Mouse (Mus musculus): ENCODE measurements around the gene Gabrb1.

Gabrb1 gene

DNA sequence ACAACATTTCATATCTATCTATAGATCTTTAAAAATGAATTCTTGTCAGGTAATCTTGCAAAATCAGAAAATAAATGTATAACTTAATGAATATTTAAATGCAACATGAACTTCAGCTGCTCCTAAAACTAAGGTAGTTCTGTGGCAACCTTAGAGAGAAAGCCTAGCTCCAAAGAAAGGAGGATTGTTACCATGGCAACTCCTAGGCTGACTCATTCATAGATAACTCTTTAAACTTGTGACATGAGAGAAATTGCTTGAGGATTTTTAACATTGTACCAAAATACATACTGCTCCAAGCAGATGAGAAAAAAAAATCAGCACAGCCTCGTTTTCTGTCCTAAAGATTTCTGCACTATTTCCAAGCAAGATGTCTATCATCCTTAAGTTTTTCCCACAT, 171.1 kb downstream of the Gabrb1 start:
- no peak for DNase-seq (ENCODE audit: low read depth)

GRCm38 (mm10) chr5:71830342-71830741, 172.4 kb downstream of the Gabrb1 start:
- DNase-seq (ENCODE audit: low read depth) = no peak

GRCm38 (mm10) chr5:71842241-71842640, 184.3 kb downstream of the Gabrb1 start:
- no peak for DNase-seq (ENCODE audit: low read depth)

DNA sequence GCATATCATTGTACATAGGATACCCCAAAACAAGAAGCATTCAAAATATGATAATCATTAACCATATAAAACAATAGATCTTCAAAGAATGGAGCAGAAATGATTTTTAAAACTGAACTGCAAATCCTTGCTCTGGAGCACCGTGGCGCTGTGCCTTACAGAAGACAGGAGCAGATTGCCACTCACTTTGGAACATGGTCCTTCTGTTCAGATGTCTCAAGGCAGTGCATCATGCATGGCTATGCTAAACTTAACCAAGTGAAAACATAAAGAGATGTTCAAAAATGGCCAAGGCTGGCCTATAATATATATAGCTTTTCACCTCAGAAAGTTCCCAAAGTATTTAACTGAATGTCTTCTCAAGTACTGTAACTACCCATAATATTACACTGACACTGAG, 240.3 kb downstream of the Gabrb1 start:
- no peak for DNase-seq (ENCODE audit: low read depth)

- DNase-seq (ENCODE audit: low read depth) = no peak
Measured at GRCm38 (mm10) chr5:71903399-71903798, 245.5 kb downstream of the Gabrb1 start.

GRCm38 (mm10) chr5:71914028-71914427, 256.1 kb downstream of the Gabrb1 start:
- no peak for DNase-seq (ENCODE audit: low read depth)

GRCm38 (mm10) chr5:71915711-71916110, 257.8 kb downstream of the Gabrb1 start:
- DNase-seq (ENCODE audit: low read depth) = no peak

- no peak for DNase-seq (ENCODE audit: low read depth)
Measured at GRCm38 (mm10) chr5:71917206-71917605, 259.3 kb downstream of the Gabrb1 start.

DNA sequence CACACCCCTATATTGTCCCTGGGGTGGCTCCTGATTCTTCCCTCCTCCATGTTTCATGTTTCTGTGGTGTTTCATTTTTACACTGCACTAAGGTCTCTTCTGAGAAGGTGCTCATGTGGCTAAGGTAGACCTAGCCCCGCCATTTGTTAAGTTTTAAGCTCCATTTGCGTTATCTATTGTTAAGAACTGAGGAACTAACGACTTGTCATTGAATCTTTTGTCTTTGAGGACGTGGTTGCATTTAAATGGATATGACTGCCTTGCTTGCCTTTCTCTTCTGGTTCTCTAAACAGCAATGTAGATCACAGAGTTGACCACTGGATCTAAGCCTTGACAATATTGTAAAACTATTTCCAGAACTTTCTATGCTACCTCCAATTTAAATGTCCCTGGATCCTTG, 265.7 kb downstream of the Gabrb1 start:
- no peak for DNase-seq (ENCODE audit: low read depth)

GRCm38 (mm10) chr5:71926336-71926735, 268.4 kb downstream of the Gabrb1 start:
- DNase-seq (ENCODE audit: low read depth) = no peak

- DNase-seq (ENCODE audit: low read depth) = no peak
Measured at GRCm38 (mm10) chr5:71930036-71930435, 272.1 kb downstream of the Gabrb1 start.

GRCm38 (mm10) chr5:71951398-71951797, 293.5 kb downstream of the Gabrb1 start:
- peak; percentile 7 for DNase-seq (ENCODE audit: low read depth)

DNA sequence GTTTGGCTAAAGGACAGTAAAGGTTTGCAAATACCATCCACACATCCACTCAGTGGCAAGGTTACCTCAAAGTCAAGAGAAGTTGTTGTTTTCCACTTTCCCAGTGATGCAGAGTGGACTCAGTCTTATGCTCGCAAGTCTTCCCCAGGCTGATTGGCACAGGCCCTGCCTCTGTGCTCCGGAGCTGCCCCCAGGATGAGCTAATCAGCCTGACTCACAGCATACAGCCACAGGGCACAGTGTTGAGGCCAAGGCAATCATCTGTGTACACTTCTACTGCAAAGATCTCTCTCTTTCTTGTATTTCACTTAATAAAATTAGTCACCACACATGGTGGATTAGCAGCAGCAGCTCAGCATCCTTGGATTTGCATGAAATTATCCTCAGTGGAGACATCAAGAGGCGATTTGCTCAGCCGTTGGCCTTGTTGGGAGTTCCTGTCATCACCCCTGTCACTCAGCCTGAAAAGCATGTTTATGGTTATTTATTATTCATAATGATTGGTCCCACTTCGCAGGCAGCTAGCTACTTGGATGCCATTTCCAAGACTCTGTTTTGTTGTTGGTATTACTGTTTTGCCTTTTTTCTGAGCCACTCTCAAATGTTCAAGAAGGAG, 297.3 kb downstream of the Gabrb1 start:
- DNase-seq (ENCODE audit: low read depth) = no peak

- DNase-seq (ENCODE audit: low read depth) = no peak
Measured at GRCm38 (mm10) chr5:71964876-71965432, 307.0 kb downstream of the Gabrb1 start.

DNA sequence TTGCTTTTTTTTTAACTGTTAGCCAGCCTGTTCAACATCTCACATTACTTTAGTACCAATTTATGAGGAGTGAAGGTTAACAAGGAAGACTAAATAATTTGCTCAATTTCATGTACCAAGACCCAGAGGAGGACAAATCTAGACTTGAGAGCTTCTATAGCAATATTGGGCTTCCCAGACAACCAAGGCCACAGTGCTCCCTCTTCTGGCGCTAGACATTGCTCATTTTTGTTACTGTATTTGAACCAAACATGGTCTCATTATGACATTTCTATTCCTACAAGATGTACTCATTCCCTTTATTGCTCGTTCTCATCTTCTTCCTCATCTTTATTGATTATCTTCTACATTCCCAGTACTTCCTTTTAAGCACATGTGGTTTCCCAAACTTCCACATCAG, 307.6 kb downstream of the Gabrb1 start:
- DNase-seq (ENCODE audit: low read depth) = peak; percentile 8

- DNase-seq (ENCODE audit: low read depth) = no peak
Measured at GRCm38 (mm10) chr5:71970140-71970800, 312.4 kb downstream of the Gabrb1 start.

DNA sequence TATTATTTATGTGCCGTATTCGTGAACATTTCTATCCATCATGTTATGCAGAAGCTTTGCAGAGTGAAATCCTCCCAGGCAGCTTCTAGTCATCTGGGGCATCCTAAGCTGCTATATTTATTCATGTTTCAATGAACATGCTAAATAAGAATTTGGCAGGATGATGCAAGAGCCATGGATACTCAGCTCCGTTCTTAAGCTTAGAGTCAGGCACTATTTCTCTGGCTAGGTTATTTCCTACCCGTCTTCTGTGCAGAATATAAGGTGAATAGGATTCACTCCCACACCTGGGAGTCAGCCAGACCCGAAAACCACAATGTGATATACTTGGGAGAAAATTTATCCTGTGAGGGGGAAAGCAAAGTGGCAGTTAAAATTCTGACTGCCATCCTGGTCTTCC, 314.9 kb downstream of the Gabrb1 start:
- DNase-seq (ENCODE audit: low read depth) = no peak

DNA sequence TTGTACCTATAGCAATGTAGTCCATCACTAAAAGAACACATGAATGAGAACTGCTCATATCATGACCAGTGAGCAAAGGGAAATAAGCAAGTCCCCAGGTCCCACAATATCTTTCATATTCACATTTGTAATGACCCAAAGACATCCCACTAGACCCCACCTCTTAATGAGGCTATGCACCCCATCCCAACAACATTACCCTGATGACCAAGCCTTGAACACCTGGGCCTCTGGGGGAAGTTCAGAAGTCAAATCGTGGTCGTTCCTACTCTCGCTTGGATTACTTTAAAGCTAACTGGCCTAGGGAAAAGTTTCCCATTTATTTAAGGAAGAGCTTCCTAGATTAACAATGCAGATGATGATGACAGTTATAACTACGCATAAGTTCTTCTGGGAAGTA, 318.2 kb downstream of the Gabrb1 start:
- DNase-seq (ENCODE audit: low read depth) = no peak

- no peak for DNase-seq (ENCODE audit: low read depth)
Measured at GRCm38 (mm10) chr5:71976571-71977061, 318.7 kb downstream of the Gabrb1 start.

- no peak for DNase-seq (ENCODE audit: low read depth)
Measured at GRCm38 (mm10) chr5:71986561-71986960, 328.6 kb downstream of the Gabrb1 start.

- no peak for DNase-seq (ENCODE audit: low read depth)
Measured at GRCm38 (mm10) chr5:71986983-71987398, 329.1 kb downstream of the Gabrb1 start.

GRCm38 (mm10) chr5:71999466-71999865, 341.6 kb downstream of the Gabrb1 start:
- DNase-seq (ENCODE audit: low read depth) = no peak

- DNase-seq (ENCODE audit: low read depth) = no peak
Measured at GRCm38 (mm10) chr5:72003811-72004435, 346.0 kb downstream of the Gabrb1 start.
